Mouse (Mus musculus) MN1 (cell line): ENCODE measurements at regions not wholly inside any gene's neighbourhood (a gene's known extent, or its start where the extent isn't known, plus 50 kb on each side); places are given as distances from the start of the nearest gene placed in this dataset.
A peak's percentile ranks its signal among the peaks of the same experiment; 100 is the strongest.

Source experiments
- DNase-seq: peaks from one replicate; pipeline ENCODE4 v3.0.0-alpha.2; 2016; ENCODE audit warnings: low spot score

- DNase-seq, result no peak
Observed at GRCm38 (mm10) chr11:56165759-56166158, 124.9 kb upstream of the Nmur2 start.

GRCm38 (mm10) chr11:56160286-56160685 is 119.5 kb upstream of the Nmur2 start:
- no peak for DNase-seq

- peak; percentile 19 for DNase-seq
Observed at GRCm38 (mm10) chr11:56159412-56160074, 118.7 kb upstream of the Nmur2 start.

- no peak for DNase-seq
Observed at GRCm38 (mm10) chr11:56150825-56151342, 110.1 kb upstream of the Nmur2 start.

- DNase-seq, result no peak
Observed at GRCm38 (mm10) chr11:56149752-56150151, 108.9 kb upstream of the Nmur2 start.

- DNase-seq, result no peak
Observed at GRCm38 (mm10) chr11:56148956-56149355, 108.1 kb upstream of the Nmur2 start.

GRCm38 (mm10) chr11:56146708-56147107 is 105.9 kb upstream of the Nmur2 start:
- DNase-seq, result no peak

- DNase-seq, result peak; percentile 20
Observed at GRCm38 (mm10) chr11:56131339-56131823, 90.6 kb upstream of the Nmur2 start.

GRCm38 (mm10) chr11:56116553-56117232 is 75.9 kb upstream of the Nmur2 start:
- no peak for DNase-seq

GRCm38 (mm10) chr11:56107929-56108328 is 67.1 kb upstream of the Nmur2 start:
- peak; percentile 39 for DNase-seq

- peak; percentile 19 for DNase-seq
Observed at GRCm38 (mm10) chr11:56105632-56106031, 64.8 kb upstream of the Nmur2 start.

- no peak for DNase-seq
Observed at GRCm38 (mm10) chr11:56092891-56093290, 52.1 kb upstream of the Nmur2 start.
